Mouse (Mus musculus): ENCODE measurements at regions not wholly inside any gene's neighbourhood (a gene's known extent, or its start where the extent isn't known, plus 50 kb on each side); places are given as distances from the start of the nearest gene placed in this dataset.

GRCm38 (mm10) chr10:122515698-122516097 lies 67.4 kb downstream of the Avpr1a start:
- Histone ChIP-seq H3K9me3 (ENCODE audit: control insufficient read depth, low read length) (no peaks in the 10 kb centered on the region), H3K36me3 (ENCODE audit: control insufficient read depth, insufficient read depth, low read length) (no peaks in the 10 kb centered on the region), H3K9ac (ENCODE audit: low read length) (no peak overlapping the region), H3K4me1 (ENCODE audit: control insufficient read depth, insufficient read depth, low read length) (no peaks in the 10 kb centered on the region), H3K27ac (ENCODE audit: low read depth, low read length) (no peak overlapping the region), H3K4me3 (ENCODE audit: low read depth, low read length) (no peak overlapping the region), H3K27me3 (ENCODE audit: control insufficient read depth, insufficient read depth, low read length) (no peaks in the 10 kb centered on the region), H3K4me2 (ENCODE audit: low read depth) (no peak overlapping the region)
- ATAC-seq (ENCODE audit: insufficient read depth, low FRiP score, low TSS enrichment) (no peak), DNase-seq (ENCODE audit: low spot score) (no peak)
- 88% methylated on average over 3 of the region's 3 CpGs for WGBS

GRCm38 (mm10) chr10:122519274-122519790 lies 71.0 kb downstream of the Avpr1a start:
- no peak overlapping the region for H3K9ac ChIP-seq (ENCODE audit: low read length)
- ATAC-seq (ENCODE audit: insufficient read depth, low FRiP score, low TSS enrichment) (no peak), DNase-seq (ENCODE audit: low spot score) (no peak)
- no peaks in the 10 kb centered on the region for H3K4me1 ChIP-seq (ENCODE audit: control insufficient read depth, insufficient read depth, low read length)
- H3K9me3 ChIP-seq (ENCODE audit: control insufficient read depth, low read length), result no peaks in the 10 kb centered on the region
- no peak overlapping the region for H3K27ac ChIP-seq (ENCODE audit: low read depth, low read length)
- 96% methylated on average over 4 of the region's 4 CpGs for WGBS
- H3K36me3 ChIP-seq (ENCODE audit: control insufficient read depth, insufficient read depth, low read length), result no peaks in the 10 kb centered on the region
- no peak overlapping the region for H3K4me3 ChIP-seq (ENCODE audit: low read depth, low read length)
- H3K4me2 ChIP-seq (ENCODE audit: low read depth), result no peak overlapping the region
- no peaks in the 10 kb centered on the region for H3K27me3 ChIP-seq (ENCODE audit: control insufficient read depth, insufficient read depth, low read length)

GRCm38 (mm10) chr10:122519981-122520380 lies 71.7 kb downstream of the Avpr1a start:
- no peak overlapping the region for H3K9ac ChIP-seq (ENCODE audit: low read length)
- H3K27ac ChIP-seq (ENCODE audit: low read depth, low read length), result no peak overlapping the region
- DNase-seq (ENCODE audit: low spot score), result no peak
- no peaks in the 10 kb centered on the region for H3K36me3 ChIP-seq (ENCODE audit: control insufficient read depth, insufficient read depth, low read length)
- no peaks in the 10 kb centered on the region for H3K9me3 ChIP-seq (ENCODE audit: control insufficient read depth, low read length)
- H3K4me3 ChIP-seq (ENCODE audit: low read depth, low read length), result no peak overlapping the region
- 89% methylated on average over 7 of the region's 7 CpGs for WGBS
- H3K4me2 ChIP-seq (ENCODE audit: low read depth), result no peak overlapping the region
- no peaks in the 10 kb centered on the region for H3K4me1 ChIP-seq (ENCODE audit: control insufficient read depth, insufficient read depth, low read length)
- no peak for ATAC-seq (ENCODE audit: insufficient read depth, low FRiP score, low TSS enrichment)
- no peaks in the 10 kb centered on the region for H3K27me3 ChIP-seq (ENCODE audit: control insufficient read depth, insufficient read depth, low read length)

- WGBS, result 83% methylated on average over 3 of the region's 3 CpGs
- H3K9me3 ChIP-seq (ENCODE audit: control insufficient read depth, low read length), result no peaks in the 10 kb centered on the region
- H3K9ac ChIP-seq (ENCODE audit: low read length), result no peak overlapping the region
- DNase-seq (ENCODE audit: low spot score), result no peak
- H3K4me2 ChIP-seq (ENCODE audit: low read depth), result no peak overlapping the region
- no peak overlapping the region for H3K4me3 ChIP-seq (ENCODE audit: low read depth, low read length)
- H3K27ac ChIP-seq (ENCODE audit: low read depth, low read length), result no peak overlapping the region
- no peaks in the 10 kb centered on the region for H3K27me3 ChIP-seq (ENCODE audit: control insufficient read depth, insufficient read depth, low read length)
- no peaks in the 10 kb centered on the region for H3K36me3 ChIP-seq (ENCODE audit: control insufficient read depth, insufficient read depth, low read length)
- no peaks in the 10 kb centered on the region for H3K4me1 ChIP-seq (ENCODE audit: control insufficient read depth, insufficient read depth, low read length)
- ATAC-seq (ENCODE audit: insufficient read depth, low FRiP score, low TSS enrichment), result no peak
These were observed 74.3 kb downstream of the Avpr1a start for GRCm38 (mm10) chr10:122522631-122523030.

- Histone ChIP-seq H3K4me1 (ENCODE audit: control insufficient read depth, insufficient read depth, low read length) (no peaks in the 10 kb centered on the region), H3K9me3 (ENCODE audit: control insufficient read depth, low read length) (no peaks in the 10 kb centered on the region), H3K9ac (ENCODE audit: low read length) (no peak overlapping the region), H3K27me3 (ENCODE audit: control insufficient read depth, insufficient read depth, low read length) (no peaks in the 10 kb centered on the region), H3K4me3 (ENCODE audit: low read depth, low read length) (no peak overlapping the region), H3K4me2 (ENCODE audit: low read depth) (no peak overlapping the region), H3K36me3 (ENCODE audit: control insufficient read depth, insufficient read depth, low read length) (no peaks in the 10 kb centered on the region), H3K27ac (ENCODE audit: low read depth, low read length) (no peak overlapping the region)
- no peak for DNase-seq (ENCODE audit: low spot score)
- 79% methylated on average over 7 of the region's 7 CpGs for WGBS
- ATAC-seq (ENCODE audit: insufficient read depth, low FRiP score, low TSS enrichment), result no peak
These were observed 77.1 kb downstream of the Avpr1a start for GRCm38 (mm10) chr10:122525360-122525759.

- Histone ChIP-seq H3K27ac (ENCODE audit: low read depth, low read length) (no peak overlapping the region), H3K9me3 (ENCODE audit: control insufficient read depth, low read length) (no peaks in the 10 kb centered on the region), H3K36me3 (ENCODE audit: control insufficient read depth, insufficient read depth, low read length) (no peaks in the 10 kb centered on the region), H3K4me1 (ENCODE audit: control insufficient read depth, insufficient read depth, low read length) (no peaks in the 10 kb centered on the region), H3K4me2 (ENCODE audit: low read depth) (no peak overlapping the region), H3K4me3 (ENCODE audit: low read depth, low read length) (no peak overlapping the region), H3K9ac (ENCODE audit: low read length) (no peak overlapping the region), H3K27me3 (ENCODE audit: control insufficient read depth, insufficient read depth, low read length) (no peaks in the 10 kb centered on the region)
- ATAC-seq (ENCODE audit: insufficient read depth, low FRiP score, low TSS enrichment) (no peak), DNase-seq (ENCODE audit: low spot score) (no peak)
- 88% methylated on average over 6 of the region's 6 CpGs for WGBS
These were observed 77.5 kb downstream of the Avpr1a start for GRCm38 (mm10) chr10:122525807-122526206.

- H3K9me3 ChIP-seq (ENCODE audit: control insufficient read depth, low read length), result no peaks in the 10 kb centered on the region
- WGBS, result 88% methylated on average over 10 of the region's 10 CpGs
- H3K4me1 ChIP-seq (ENCODE audit: control insufficient read depth, insufficient read depth, low read length), result no peaks in the 10 kb centered on the region
- H3K27ac ChIP-seq (ENCODE audit: low read depth, low read length), result no peak overlapping the region
- no peak overlapping the region for H3K4me3 ChIP-seq (ENCODE audit: low read depth, low read length)
- no peak overlapping the region for H3K9ac ChIP-seq (ENCODE audit: low read length)
- no peak overlapping the region for H3K4me2 ChIP-seq (ENCODE audit: low read depth)
- H3K36me3 ChIP-seq (ENCODE audit: control insufficient read depth, insufficient read depth, low read length), result no peaks in the 10 kb centered on the region
- no peaks in the 10 kb centered on the region for H3K27me3 ChIP-seq (ENCODE audit: control insufficient read depth, insufficient read depth, low read length)
- DNase-seq (ENCODE audit: low spot score), result no peak
- ATAC-seq (ENCODE audit: insufficient read depth, low FRiP score, low TSS enrichment), result no peak
These were observed 79.9 kb downstream of the Avpr1a start for GRCm38 (mm10) chr10:122528222-122528621.

GRCm38 (mm10) chr10:122528973-122529703 lies 80.8 kb downstream of the Avpr1a start:
- H3K36me3 ChIP-seq (ENCODE audit: control insufficient read depth, insufficient read depth, low read length), result no peaks in the 10 kb centered on the region
- no peaks in the 10 kb centered on the region for H3K27me3 ChIP-seq (ENCODE audit: control insufficient read depth, insufficient read depth, low read length)
- DNase-seq (ENCODE audit: low spot score) (no peak), ATAC-seq (ENCODE audit: insufficient read depth, low FRiP score, low TSS enrichment) (no peak)
- H3K4me3 ChIP-seq (ENCODE audit: low read depth, low read length), result no peak overlapping the region
- H3K9ac ChIP-seq (ENCODE audit: low read length), result no peak overlapping the region
- no peaks in the 10 kb centered on the region for H3K9me3 ChIP-seq (ENCODE audit: control insufficient read depth, low read length)
- WGBS, result 44% methylated on average over 4 of the region's 4 CpGs
- H3K4me2 ChIP-seq (ENCODE audit: low read depth), result no peak overlapping the region
- H3K27ac ChIP-seq (ENCODE audit: low read depth, low read length), result no peak overlapping the region
- no peaks in the 10 kb centered on the region for H3K4me1 ChIP-seq (ENCODE audit: control insufficient read depth, insufficient read depth, low read length)

GRCm38 (mm10) chr10:122534714-122535113 lies 86.4 kb downstream of the Avpr1a start:
- ATAC-seq (ENCODE audit: insufficient read depth, low FRiP score, low TSS enrichment), result no peak
- no peak overlapping the region for H3K27ac ChIP-seq (ENCODE audit: low read depth, low read length)
- no peak for DNase-seq (ENCODE audit: low spot score)
- 91% methylated on average over 5 of the region's 5 CpGs for WGBS
- no peak overlapping the region for H3K4me2 ChIP-seq (ENCODE audit: low read depth)
- no peak overlapping the region for H3K4me3 ChIP-seq (ENCODE audit: low read depth, low read length)
- no peaks in the 10 kb centered on the region for H3K36me3 ChIP-seq (ENCODE audit: control insufficient read depth, insufficient read depth, low read length)
- no peaks in the 10 kb centered on the region for H3K27me3 ChIP-seq (ENCODE audit: control insufficient read depth, insufficient read depth, low read length)
- no peak overlapping the region for H3K9ac ChIP-seq (ENCODE audit: low read length)
- H3K9me3 ChIP-seq (ENCODE audit: control insufficient read depth, low read length), result no peaks in the 10 kb centered on the region
- no peaks in the 10 kb centered on the region for H3K4me1 ChIP-seq (ENCODE audit: control insufficient read depth, insufficient read depth, low read length)

Data from neural tube, embryonic 11.5 days (tissue).